Mouse (Mus musculus): ENCODE results near the gene Gm15517. TPM values are rescaled to one million over a fixed set of nuclear protein-coding genes. Genes with fewer than 3 reads are reported as not detected.

Gm15517 gene
- total and polyA plus RNA-seq, 2 experiments = not detected

DNA sequence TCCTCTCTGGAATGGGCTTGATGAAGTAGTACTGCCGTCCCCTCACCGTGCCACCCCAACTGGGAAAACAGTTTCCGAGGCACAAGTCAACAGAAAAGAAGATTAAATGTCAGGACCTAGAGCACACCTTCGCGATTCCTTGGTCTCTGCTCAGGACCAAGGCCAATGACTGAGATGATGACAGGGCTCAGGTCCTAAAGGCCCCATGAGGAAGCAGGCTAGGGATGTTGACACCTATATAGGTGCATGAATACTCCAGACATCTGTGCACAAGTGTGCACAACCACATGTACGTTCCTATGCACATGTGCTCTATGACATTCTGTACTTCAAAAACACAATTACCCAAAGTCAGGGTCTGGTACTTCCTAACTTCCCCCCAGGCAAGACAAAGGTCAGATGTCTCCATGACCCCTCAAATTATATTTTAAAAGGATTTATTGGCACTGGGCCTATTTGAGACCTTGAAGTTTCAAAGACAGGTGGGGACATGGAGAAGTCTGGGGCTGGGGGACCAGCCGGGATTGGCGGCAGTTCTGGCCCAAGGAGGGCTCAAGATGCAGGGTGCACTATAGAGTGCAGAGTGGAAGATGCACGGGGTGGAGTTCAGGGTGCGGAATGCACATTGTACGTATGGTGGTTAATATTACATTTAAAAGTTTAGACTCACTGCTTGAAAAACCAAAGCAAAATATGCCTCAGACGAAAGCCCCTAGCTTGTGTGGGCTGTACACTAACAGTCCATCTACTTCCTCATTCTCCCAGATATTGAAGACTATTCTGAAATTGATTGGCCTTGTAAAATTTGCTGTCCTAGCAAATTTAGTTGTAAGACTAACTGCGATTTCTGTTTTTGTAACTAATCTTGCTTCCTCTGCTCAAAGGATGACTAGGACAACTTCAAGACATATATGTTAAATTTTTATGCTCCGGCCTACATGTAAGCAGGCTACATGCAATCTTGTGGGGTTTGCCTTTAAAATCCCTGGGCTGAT lies 42.4 kb downstream of the Gm15517 start:
- Histone ChIP-seq H3K27ac (replicated peaks; ENCODE audit: insufficient read depth, low read depth, low read length) (peak overlapping the region; percentile 70; the same call in 1 of the 2 replicates), H3K36me3 (ENCODE audit: control insufficient read depth, insufficient read depth, low read length) (no peaks in the 10 kb centered on the region), H3K4me3 (ENCODE audit: insufficient read depth, low read depth, low read length) (peak overlapping the region; percentile 86; the same call in 1 of the 2 replicates), H3K4me1 (ENCODE audit: control insufficient read depth, insufficient read depth, low read length) (peaks cover 5% of the 10 kb centered on the region; the same call in 1 of the 2 replicates), H3K79me2 (ENCODE audit: control insufficient read depth, insufficient read depth, low read length) (no peaks in the 10 kb centered on the region), H3K27me3 (ENCODE audit: control insufficient read depth, insufficient read depth, low read length) (no peaks in the 10 kb centered on the region), H3K9ac (ENCODE audit: low read depth, low read length) (peak overlapping the region; percentile 93; the same call in 1 of the 2 replicates)
- 87% methylated on average over 14 of the region's 14 CpGs for WGBS
- DNase-seq (ENCODE audit: extremely low read depth, low read depth, low spot score) = no peak
- TF ChIP-seq POLR2A (IDR thresholded peaks at IDR 0.05; ENCODE audit: extremely low read depth, insufficient read depth, low read length) (no peak), CTCF (IDR thresholded peaks at IDR 0.05; ENCODE audit: low read depth, low read length) (no peak)

DNA sequence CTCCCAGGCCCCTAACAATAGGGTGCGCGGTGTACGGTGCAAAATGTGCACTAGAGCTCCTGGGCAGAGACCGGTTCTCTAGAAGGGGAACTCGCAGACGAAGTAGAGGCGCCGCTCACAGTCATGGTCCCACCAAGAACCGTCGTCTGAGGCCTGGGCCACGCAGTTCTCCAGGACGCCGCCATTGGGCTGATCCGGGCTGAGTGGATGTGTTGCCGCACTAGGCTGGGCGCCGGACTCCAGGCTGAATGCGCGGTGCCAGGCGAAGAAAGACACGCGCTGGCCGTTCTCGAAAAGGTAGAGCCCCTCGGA lies 43.2 kb downstream of the Gm15517 start:
- H3K27ac ChIP-seq (replicated peaks; ENCODE audit: insufficient read depth, low read depth, low read length) = peak overlapping the region; percentile 70
- under 1% methylated on average over 25 of the region's 25 CpGs for WGBS

DNA sequence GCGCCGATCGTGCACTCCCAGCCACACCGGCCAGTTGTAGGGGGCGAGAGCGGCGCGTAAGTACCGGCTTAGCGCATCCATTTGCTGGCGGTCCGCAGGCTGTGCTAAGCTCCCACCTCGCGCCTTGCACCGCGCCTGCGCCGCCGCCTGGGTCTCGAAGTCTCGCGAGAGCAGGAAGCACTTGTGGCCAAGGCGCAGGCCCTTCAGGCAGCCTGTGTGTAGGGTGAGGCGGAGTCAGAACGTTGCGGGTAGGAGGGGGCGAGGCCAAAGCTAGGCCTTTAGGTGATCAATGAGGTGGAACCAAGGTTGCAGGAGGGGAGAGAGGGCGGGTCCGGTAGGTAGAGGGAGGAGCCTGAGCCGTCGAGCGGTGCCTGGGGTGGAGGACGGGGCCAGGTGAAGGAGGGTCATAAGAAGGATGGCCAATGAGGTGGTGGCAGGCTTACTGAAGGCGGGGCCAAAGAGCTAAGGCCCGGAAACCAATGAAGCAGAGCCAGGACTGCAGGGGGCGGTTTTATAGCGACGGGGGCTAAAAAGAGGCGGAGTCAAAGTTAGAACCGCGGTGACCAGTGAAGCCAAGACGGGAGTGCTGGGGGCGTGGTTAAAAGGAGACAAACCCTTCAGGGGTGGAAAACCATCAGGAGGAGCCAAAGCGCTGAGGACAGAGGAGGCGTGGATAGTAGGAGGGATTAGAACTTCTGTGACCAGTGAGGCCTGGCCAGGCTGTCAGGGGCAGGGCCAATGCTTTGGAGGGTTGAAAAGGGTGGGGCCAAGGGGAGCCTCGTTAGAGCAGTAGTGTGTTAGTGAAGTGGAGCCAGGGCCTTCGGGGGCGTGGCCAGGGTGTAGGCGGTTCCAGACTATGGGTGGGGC lies 43.8 kb downstream of the Gm15517 start:
- H3K27me3 ChIP-seq (ENCODE audit: control insufficient read depth, insufficient read depth, low read length) = 0 out of 2 replicates have a peak, but pooled peaks cover 3% of the 10 kb centered on the region

More for the DNA sequence above, 43.2 kb downstream of the Gm15517 start:
- H3K36me3 ChIP-seq (ENCODE audit: control insufficient read depth, insufficient read depth, low read length) = no peaks in the 10 kb centered on the region
- peak overlapping the region; percentile 93 for H3K9ac ChIP-seq (ENCODE audit: low read depth, low read length)
- peaks cover 4% of the 10 kb centered on the region; the same call in 1 of the 2 replicates for H3K4me1 ChIP-seq (ENCODE audit: control insufficient read depth, insufficient read depth, low read length)
- H3K4me3 ChIP-seq (ENCODE audit: insufficient read depth, low read depth, low read length) = peak overlapping the region; percentile 86
- TF ChIP-seq CTCF (IDR thresholded peaks at IDR 0.05; ENCODE audit: low read depth, low read length) (no peak), POLR2A (IDR thresholded peaks at IDR 0.05; ENCODE audit: extremely low read depth, insufficient read depth, low read length) (no peak)
- H3K79me2 ChIP-seq (ENCODE audit: control insufficient read depth, insufficient read depth, low read length) = no peaks in the 10 kb centered on the region
- H3K27me3 ChIP-seq (ENCODE audit: control insufficient read depth, insufficient read depth, low read length) = 0 out of 2 replicates have a peak, but pooled peaks cover 2% of the 10 kb centered on the region
- DNase-seq (ENCODE audit: extremely low read depth, low read depth, low spot score) = no peak

GRCm38 (mm10) chr7:44305686-44306085 lies 44.4 kb downstream of the Gm15517 start:
- H3K4me1 ChIP-seq (ENCODE audit: control insufficient read depth, insufficient read depth, low read length) = peaks cover 4% of the 10 kb centered on the region; the same call in 1 of the 2 replicates
- 20% methylated on average over 16 of the region's 16 CpGs for WGBS
- peak overlapping the region; percentile 7; the same call in 1 of the 2 replicates for H3K9ac ChIP-seq (ENCODE audit: low read depth, low read length)
- no peaks in the 10 kb centered on the region for H3K36me3 ChIP-seq (ENCODE audit: control insufficient read depth, insufficient read depth, low read length)
- no peak overlapping the region for H3K27ac ChIP-seq (replicated peaks; ENCODE audit: insufficient read depth, low read depth, low read length)
- peaks cover 10% of the 10 kb centered on the region for H3K27me3 ChIP-seq (ENCODE audit: control insufficient read depth, insufficient read depth, low read length)
- TF ChIP-seq CTCF (IDR thresholded peaks at IDR 0.05; ENCODE audit: low read depth, low read length) (no peak), POLR2A (IDR thresholded peaks at IDR 0.05; ENCODE audit: extremely low read depth, insufficient read depth, low read length) (no peak)
- no peak for DNase-seq (ENCODE audit: extremely low read depth, low read depth, low spot score)
- no peaks in the 10 kb centered on the region for H3K79me2 ChIP-seq (ENCODE audit: control insufficient read depth, insufficient read depth, low read length)
- H3K4me3 ChIP-seq (ENCODE audit: insufficient read depth, low read depth, low read length) = peak overlapping the region; percentile 7; the same call in 1 of the 2 replicates

More for the DNA sequence above, 43.8 kb downstream of the Gm15517 start:
- peaks cover 4% of the 10 kb centered on the region; the same call in 1 of the 2 replicates for H3K4me1 ChIP-seq (ENCODE audit: control insufficient read depth, insufficient read depth, low read length)
- no peak for TF ChIP-seq CTCF (IDR thresholded peaks at IDR 0.05; ENCODE audit: low read depth, low read length)
- peak; percentile 93 for TF ChIP-seq POLR2A (IDR thresholded peaks at IDR 0.05; ENCODE audit: extremely low read depth, insufficient read depth, low read length)
- 2% methylated on average over 49 of the region's 49 CpGs for WGBS
- H3K27ac ChIP-seq (replicated peaks; ENCODE audit: insufficient read depth, low read depth, low read length) = peak overlapping the region; percentile 70
- peak overlapping the region; percentile 86 for H3K4me3 ChIP-seq (ENCODE audit: insufficient read depth, low read depth, low read length)
- peak; percentile 99 for DNase-seq (ENCODE audit: extremely low read depth, low read depth, low spot score)
- no peaks in the 10 kb centered on the region for H3K79me2 ChIP-seq (ENCODE audit: control insufficient read depth, insufficient read depth, low read length)
- H3K36me3 ChIP-seq (ENCODE audit: control insufficient read depth, insufficient read depth, low read length) = no peaks in the 10 kb centered on the region
- peak overlapping the region; percentile 93 for H3K9ac ChIP-seq (ENCODE audit: low read depth, low read length)

DNA sequence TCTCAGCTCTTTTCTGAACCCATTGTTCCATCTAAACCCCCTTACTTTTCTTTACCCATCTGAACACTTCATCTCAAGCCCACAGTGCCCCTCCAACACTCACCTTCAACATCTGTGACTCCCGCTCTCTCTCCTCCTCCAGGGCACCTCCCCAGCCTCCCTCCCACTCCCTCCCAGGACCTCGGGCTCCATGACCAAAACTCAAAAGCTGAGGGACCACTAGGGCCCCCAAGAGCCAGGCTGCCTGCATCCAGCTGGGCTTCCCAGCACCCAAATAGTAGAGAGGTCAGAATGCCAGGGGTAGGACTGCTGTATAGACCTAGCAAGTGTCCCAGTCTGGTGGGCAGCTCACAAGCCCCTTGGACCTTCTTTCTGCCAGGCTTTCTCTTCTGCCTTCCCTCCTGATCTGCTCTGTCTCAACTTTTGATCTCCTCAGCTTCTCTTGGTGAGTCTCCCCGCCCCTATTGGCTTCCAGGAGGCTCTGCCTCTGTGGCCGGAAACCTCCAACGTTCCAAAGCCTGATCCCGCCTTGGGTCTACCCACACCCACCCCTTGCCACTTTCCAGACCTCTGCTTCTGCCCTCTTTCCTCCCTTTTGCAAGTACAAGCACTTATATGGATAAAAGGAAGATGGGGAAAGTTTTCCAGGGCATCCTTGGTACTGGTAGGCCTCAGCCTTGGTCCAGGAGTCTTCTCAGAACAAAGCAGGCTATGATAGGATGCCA lies 45.4 kb downstream of the Gm15517 start, which contains the start of gene Clec11a:
Gene Clec11a (minus strand): TSS at position 387 of the 725 bp plus-strand sequence.
- peak within 1 kb of the TSS; percentile 7; the same call in 1 of the 2 replicates for H3K4me3 ChIP-seq (ENCODE audit: insufficient read depth, low read depth, low read length)

More for the DNA sequence above, 45.4 kb downstream of the Gm15517 start, which contains the start of gene Clec11a:
- peak within 1 kb of the TSS; percentile 7; the same call in 1 of the 2 replicates for H3K9ac ChIP-seq (ENCODE audit: low read depth, low read length)
- H3K27me3 ChIP-seq (ENCODE audit: control insufficient read depth, insufficient read depth, low read length) = peaks cover 18% of the 10 kb centered on the region
- DNase-seq (ENCODE audit: extremely low read depth, low read depth, low spot score) = no peak
- H3K79me2 ChIP-seq (ENCODE audit: control insufficient read depth, insufficient read depth, low read length) = no peaks in the 10 kb centered on the region
- H3K36me3 ChIP-seq (ENCODE audit: control insufficient read depth, insufficient read depth, low read length) = no peaks in the 10 kb centered on the region
- WGBS = 82% methylated on average over 6 of the region's 6 CpGs
- H3K27ac ChIP-seq (replicated peaks; ENCODE audit: insufficient read depth, low read depth, low read length) = no peak within 1 kb of the TSS
- peaks cover 6% of the 10 kb centered on the region; the same call in 1 of the 2 replicates for H3K4me1 ChIP-seq (ENCODE audit: control insufficient read depth, insufficient read depth, low read length)
- TF ChIP-seq CTCF (IDR thresholded peaks at IDR 0.05; ENCODE audit: low read depth, low read length) (no peak), POLR2A (IDR thresholded peaks at IDR 0.05; ENCODE audit: extremely low read depth, insufficient read depth, low read length) (no peak)
